Mouse (Mus musculus) lung, embryonic 14.5 days (tissue): ENCODE results near the gene Mst1r. TPM values are rescaled to one million over a fixed set of nuclear protein-coding genes. Genes with fewer than 3 reads are reported as not detected.

Experiments used
- ATAC-seq: fragments of 200-750 bp; cut with Nextera tagmentation; 2 replicates; pipeline ENCODE4 v1.8.0; 2017; ENCODE audit warnings: mild to moderate bottlenecking, moderate TSS enrichment, moderate library complexity; ENCODE audit not compliant: insufficient read depth
- DNase-seq: peaks from one replicate; pipeline ENCODE4 v3.0.0-alpha.2; 2015
- H3K27ac ChIP-seq: fragments of 300-500 bp; sonication (generic); 2 replicates; pipeline ENCODE4 v1.5.1; 2014; ENCODE audit warnings: low read depth, mild to moderate bottlenecking, moderate library complexity
- H3K27me3 ChIP-seq: fragments of 300-500 bp; sonication (generic); 2 replicates; pipeline ENCODE4 v1.6.1; 2014; ENCODE audit warnings: low read length, control low read depth; ENCODE audit not compliant: insufficient read depth
- H3K36me3 ChIP-seq: fragments of 300-500 bp; sonication (generic); 2 replicates; pipeline ENCODE4 v1.6.1; 2014; ENCODE audit warnings: control low read depth; ENCODE audit not compliant: insufficient read depth
- H3K4me1 ChIP-seq: fragments of 300-500 bp; sonication (generic); 2 replicates; pipeline ENCODE4 v1.6.1; 2014; ENCODE audit warnings: antibody characterized with exemption, control low read depth; ENCODE audit not compliant: insufficient read depth
- H3K4me2 ChIP-seq: fragments of 300-500 bp; sonication (generic); 2 replicates; pipeline ENCODE4 v1.6.1; 2014; ENCODE audit warnings: mild to moderate bottlenecking
- H3K4me3 ChIP-seq: fragments of 300-500 bp; sonication (generic); 2 replicates; pipeline ENCODE4 v1.5.1; 2014; ENCODE audit warnings: low read depth, low read length
- H3K9ac ChIP-seq: fragments of 300-500 bp; sonication (generic); 2 replicates; pipeline ENCODE4 v1.6.1; 2014
- H3K9me3 ChIP-seq: fragments of 300-500 bp; sonication (generic); 2 replicates; pipeline ENCODE4 v1.6.1; 2016; ENCODE audit warnings: low read depth, low read length, control low read depth
- CTCF ChIP-seq: IDR thresholded peaks from 2 replicates; pipeline ENCODE4 v1.5.1; 2016; ENCODE audit warnings: antibody characterized with exemption, low read depth
- WGBS: fragments of 180-500 bp; shearing (Covaris S2); extraction: QIAGEN DNeasy Blood & Tissue Kit; methylation state at CpG from one replicate; pipeline ENCODE4 v1.1.7; 2014; 5-methylcytosine and 5-hydroxymethylcytosine counted together
- polyA plus RNA-seq: library from polyadenylated mRNA; unstranded; fragments of >200 nt; fragmentation: Nextera tagmentation; extraction: Ambion mirVana; gene quantifications from 2 replicates; pipeline ENCODE4 v1.2.1, GENCODE M21; 2014

Mst1r gene
- polyA plus RNA-seq, 1 experiment from 2014 or later: 2.2 TPM

- H3K27ac ChIP-seq: peak overlapping the region; percentile 85
- no peak for TF ChIP-seq CTCF
- no peak overlapping the region for H3K4me2 ChIP-seq
- ATAC-seq (no peak), DNase-seq (no peak)
- H3K27me3 ChIP-seq: no peaks in the 10 kb centered on the region
- no peaks in the 10 kb centered on the region for H3K9me3 ChIP-seq
- WGBS: 37% methylated on average over 9 of the region's 9 CpGs
- H3K4me3 ChIP-seq: no peak overlapping the region
- no peak overlapping the region for H3K9ac ChIP-seq
- no peaks in the 10 kb centered on the region for H3K36me3 ChIP-seq
- peaks cover 8% of the 10 kb centered on the region for H3K4me1 ChIP-seq
These were observed 20.3 kb downstream of the Mst1r start for GRCm38 (mm10) chr9:107926920-107927420.

GRCm38 (mm10) chr9:107927749-107928148 lies 21.1 kb downstream of the Mst1r start:
- peak overlapping the region; percentile 85 for H3K27ac ChIP-seq
- H3K27me3 ChIP-seq: no peaks in the 10 kb centered on the region
- H3K9ac ChIP-seq: no peak overlapping the region; the same call in 1 of the 2 replicates
- no peaks in the 10 kb centered on the region for H3K36me3 ChIP-seq
- DNase-seq (peak; percentile 91), ATAC-seq (peak; percentile 88)
- H3K9me3 ChIP-seq: no peaks in the 10 kb centered on the region
- 27% methylated on average over 5 of the region's 5 CpGs for WGBS
- no peak overlapping the region for H3K4me3 ChIP-seq
- no peak for TF ChIP-seq CTCF
- peaks cover 8% of the 10 kb centered on the region for H3K4me1 ChIP-seq
- H3K4me2 ChIP-seq: no peak overlapping the region

- no peaks in the 10 kb centered on the region for H3K9me3 ChIP-seq
- no peak within 1 kb of the TSS for H3K4me3 ChIP-seq
- H3K4me1 ChIP-seq: peaks cover 8% of the 10 kb centered on the region
- no peaks in the 10 kb centered on the region for H3K36me3 ChIP-seq
- DNase-seq (no peak), ATAC-seq (peak; percentile 13)
- 53% methylated on average over 3 of the region's 3 CpGs for WGBS
- H3K27me3 ChIP-seq: no peaks in the 10 kb centered on the region
- no peak within 1 kb of the TSS for H3K4me2 ChIP-seq
- TF ChIP-seq CTCF: no peak
- peak within 1 kb of the TSS; percentile 85 for H3K27ac ChIP-seq
- H3K9ac ChIP-seq: peak within 1 kb of the TSS; percentile 28; the same call in 1 of the 2 replicates
These were observed 21.5 kb downstream of the Mst1r start, which contains the start of gene Actl11 for GRCm38 (mm10) chr9:107928169-107928568. Gene Actl11 (plus strand): TSS chr9:107928469.

GRCm38 (mm10) chr9:107932221-107932620 lies 25.5 kb downstream of the Mst1r start:
- Histone ChIP-seq H3K4me1 (peaks cover 4% of the 10 kb centered on the region), H3K27me3 (peaks cover 7% of the 10 kb centered on the region; the same call in 1 of the 2 replicates), H3K27ac (no peak overlapping the region), H3K36me3 (no peaks in the 10 kb centered on the region), H3K9ac (no peak overlapping the region), H3K9me3 (no peaks in the 10 kb centered on the region), H3K4me3 (no peak overlapping the region), H3K4me2 (no peak overlapping the region)
- WGBS: 71% methylated on average over 4 of the region's 4 CpGs
- ATAC-seq (no peak), DNase-seq (no peak)
- TF ChIP-seq CTCF: no peak

- 85% methylated on average over 11 of the region's 11 CpGs for WGBS
These were observed 27.5 kb downstream of the Mst1r start for GRCm38 (mm10) chr9:107934146-107934545.

GRCm38 (mm10) chr9:107935374-107935773 lies 28.7 kb downstream of the Mst1r start, which contains the start of gene Camkv:
Gene Camkv (plus strand): TSS chr9:107935674.
- Histone ChIP-seq H3K4me3 (peak within 1 kb of the TSS; percentile 50), H3K4me1 (no peaks in the 10 kb centered on the region; the same call in 1 of the 2 replicates), H3K4me2 (peak within 1 kb of the TSS; percentile 95), H3K9me3 (no peaks in the 10 kb centered on the region), H3K27ac (no peak within 1 kb of the TSS), H3K9ac (peak within 1 kb of the TSS; percentile 58), H3K36me3 (no peaks in the 10 kb centered on the region), H3K27me3 (peaks cover 16% of the 10 kb centered on the region; the same call in 1 of the 2 replicates)
- DNase-seq: no peak
- TF ChIP-seq CTCF: no peak
- ATAC-seq: no peak
- WGBS: 10% methylated on average over 3 of the region's 3 CpGs

More at GRCm38 (mm10) chr9:107934146-107934545, 27.5 kb downstream of the Mst1r start:
- no peak for ATAC-seq
- peaks cover 16% of the 10 kb centered on the region; the same call in 1 of the 2 replicates for H3K27me3 ChIP-seq
- H3K27ac ChIP-seq: no peak overlapping the region
- H3K4me1 ChIP-seq: no peaks in the 10 kb centered on the region; the same call in 1 of the 2 replicates
- DNase-seq: no peak
- H3K4me3 ChIP-seq: no peak overlapping the region
- H3K36me3 ChIP-seq: no peaks in the 10 kb centered on the region
- H3K9me3 ChIP-seq: no peaks in the 10 kb centered on the region
- no peak overlapping the region for H3K9ac ChIP-seq
- no peak overlapping the region for H3K4me2 ChIP-seq
- TF ChIP-seq CTCF: no peak

GRCm38 (mm10) chr9:107935790-107936214 lies 29.1 kb downstream of the Mst1r start:
- Histone ChIP-seq H3K27me3 (peaks cover 16% of the 10 kb centered on the region; the same call in 1 of the 2 replicates), H3K36me3 (no peaks in the 10 kb centered on the region), H3K27ac (no peak overlapping the region), H3K9ac (peak overlapping the region; percentile 58), H3K9me3 (no peaks in the 10 kb centered on the region), H3K4me3 (peak overlapping the region; percentile 50), H3K4me1 (no peaks in the 10 kb centered on the region; the same call in 1 of the 2 replicates), H3K4me2 (peak overlapping the region; percentile 95)
- WGBS: under 1% methylated on average over 41 of the region's 41 CpGs
- no peak for TF ChIP-seq CTCF
- DNase-seq (peak; percentile 56), ATAC-seq (peak; percentile 48; the same call in 1 of the 2 replicates)
